In the genomic region with DNA sequence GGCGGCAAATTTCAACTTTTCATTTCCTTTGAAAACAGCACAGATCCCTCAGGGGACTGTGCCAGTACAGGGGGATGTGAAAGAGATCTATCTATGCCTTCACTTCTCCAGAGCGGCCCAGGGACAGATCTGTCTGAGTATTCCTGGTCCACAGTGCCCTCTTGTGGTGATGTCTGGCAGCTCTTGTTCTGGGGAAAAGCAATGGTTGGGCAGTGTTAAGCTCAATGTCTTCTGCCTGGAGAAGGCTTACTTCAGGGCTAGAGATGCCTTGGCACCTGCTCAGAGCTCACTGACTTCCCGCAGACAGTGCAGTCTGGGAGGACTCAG, we compare ENCODE assay signal across 8 mouse cellular contexts. TPM values are rescaled to one million over a fixed set of nuclear protein-coding genes. Genes with fewer than 3 reads are reported as not detected.
DNase-seq lines count a peak whose midpoint lies in the region; ATAC-seq lines count a peak whose summit lies in the region.

No protein-coding gene starts in this region.

- H3K4me2 ChIP-seq in hindbrain, embryonic 16.5 days (ENCODE audit: low read length): no peak overlapping the region

- no peak overlapping the region for H3K27ac ChIP-seq in hindbrain, embryonic 16.5 days (ENCODE audit: low read depth, low read length)

- DNase-seq in R1 (ENCODE audit: low read depth, low spot score): peak; percentile 84
- DNase-seq in cerebellum, postnatal 25 days: peak; percentile 90 to 93
- DNase-seq in frontal cortex, postnatal 36 days (ENCODE audit: low spot score in 2 of 2): peak; percentile 93 to 94
- peak; percentile 83 for DNase-seq in left cerebral cortex, adult 11 months (ENCODE audit: low spot score)
- DNase-seq in lung, postnatal 4 days: peak; percentile 79 to 90
- DNase-seq in right cerebral cortex, adult 18-20 months: peak; percentile 91
- peak; percentile 71 for DNase-seq in urinary bladder, adult 2 months (ENCODE audit: low spot score)

- no peaks in the 10 kb centered on the region for H3K9me3 ChIP-seq in hindbrain, embryonic 16.5 days (ENCODE audit: control insufficient read depth, low read length)

- H3K27me3 ChIP-seq in hindbrain, embryonic 16.5 days (replicated peaks; ENCODE audit: control insufficient read depth, insufficient read depth, low read length): no peaks in the 10 kb centered on the region

- H3K4me3 ChIP-seq in hindbrain, embryonic 16.5 days (ENCODE audit: low read length): no peak overlapping the region

- H3K36me3 ChIP-seq in hindbrain, embryonic 16.5 days (ENCODE audit: control insufficient read depth, insufficient read depth, low read length): peaks cover 6% of the 10 kb centered on the region; the same call in 1 of the 2 replicates

- no peak overlapping the region for H3K9ac ChIP-seq in hindbrain, embryonic 16.5 days (ENCODE audit: low read depth, low read length)

- no peaks in the 10 kb centered on the region for H3K4me1 ChIP-seq in hindbrain, embryonic 16.5 days (ENCODE audit: control insufficient read depth, insufficient read depth, low read depth, low read length)

- WGBS in hindbrain, embryonic 16.5 days: 11% methylated on average over 3 of the region's 3 CpGs

- ATAC-seq in hindbrain, embryonic 16.5 days: peak; percentile 97

RNA-seq across cellular contexts. Expression of gene Rft1, which starts 17.8 kb away (rescaled TPM):
- polyA plus RNA-seq in hindbrain, embryonic 16.5 days (2015; fragmentation: Nextera tagmentation; extraction: Ambion mirVana): 9.2 and 10.4 TPM in 2 replicates
- polyA plus RNA-seq in urinary bladder, adult 2 months (2012; rRNA removed): 17.2 and 17.6 TPM in 2 replicates

RNA-seq across cellular contexts. Expression of gene Sfmbt1, which starts 42.7 kb away (rescaled TPM):
- polyA plus RNA-seq in hindbrain, embryonic 16.5 days (2015; fragmentation: Nextera tagmentation; extraction: Ambion mirVana): 15.1 and 15.9 TPM in 2 replicates
- polyA plus RNA-seq in urinary bladder, adult 2 months (2012; rRNA removed): 3.9 and 5.9 TPM in 2 replicates

RNA-seq across cellular contexts. Expression of gene Prkcd, which starts 45.9 kb away (rescaled TPM):
- polyA plus RNA-seq in hindbrain, embryonic 16.5 days (2015; fragmentation: Nextera tagmentation; extraction: Ambion mirVana): 22.0 and 27.1 TPM in 2 replicates
- polyA plus RNA-seq in urinary bladder, adult 2 months (2012; rRNA removed): 85.8 and 105 TPM in 2 replicates
